Mouse (Mus musculus): Measurements from ENCODE around the gene Synpo2. TPM values are rescaled to one million over a fixed set of nuclear protein-coding genes. Genes with fewer than 3 reads are reported as not detected.

The Synpo2 gene
- polyA plus RNA-seq, 1 experiment from 2014 or later: 0.21 TPM

DNA sequence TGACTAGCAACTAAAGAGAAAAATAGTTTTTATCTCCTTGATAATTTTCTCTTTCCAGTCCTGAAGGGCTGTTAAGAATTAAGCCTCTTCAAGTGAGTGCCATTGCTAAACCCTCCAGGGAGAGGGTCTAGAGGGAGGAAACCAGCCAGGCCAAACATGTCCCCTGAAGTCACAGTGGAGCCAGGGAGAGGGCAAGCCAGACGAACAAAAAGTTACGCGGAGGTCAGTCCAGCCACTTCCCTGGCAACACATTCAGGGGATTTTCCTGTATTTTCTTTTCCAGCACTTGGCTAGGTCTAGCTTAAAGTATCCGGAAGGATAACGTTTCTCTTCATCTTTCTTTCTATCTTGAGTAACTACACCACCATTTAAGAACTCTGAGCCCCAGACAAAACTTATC is 8.4 kb upstream of the Synpo2 start:
- H3K4me2 ChIP-seq: no peak overlapping the region
- H3K4me3 ChIP-seq (replicated peaks): no peak overlapping the region
- H3K4me1 ChIP-seq (replicated peaks): no peaks in the 10 kb centered on the region
- no peak for DNase-seq
- H3K27ac ChIP-seq: no peak overlapping the region
- no peaks in the 10 kb centered on the region for H3K27me3 ChIP-seq
- WGBS (ENCODE audit: insufficient replicate concordance): 66% methylated on average over 5 of the region's 5 CpGs
- H3K9me3 ChIP-seq (replicated peaks): no peaks in the 10 kb centered on the region
- no peak overlapping the region for H3K9ac ChIP-seq
- no peaks in the 10 kb centered on the region for H3K36me3 ChIP-seq
- no peak for ATAC-seq (ENCODE audit: low read depth)

DNA sequence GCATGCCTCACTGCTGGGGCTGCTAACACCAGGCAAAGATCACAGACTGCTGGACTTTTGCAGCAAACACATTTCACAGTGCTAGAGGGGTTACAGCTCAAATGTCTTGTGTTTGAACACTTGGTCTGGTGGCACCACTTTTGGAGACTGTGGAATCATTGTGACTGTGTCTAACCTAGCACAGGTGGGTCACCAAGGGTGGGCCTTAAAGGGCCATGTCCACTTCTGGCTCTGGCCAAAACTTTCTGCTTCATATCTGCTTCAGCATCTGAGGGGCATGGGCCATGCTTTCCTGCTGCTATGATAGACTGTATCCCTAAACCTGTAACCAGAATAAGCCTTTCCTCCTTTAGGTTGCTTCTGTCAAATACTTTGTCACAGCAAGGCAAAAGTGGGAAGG is 1.5 kb upstream of the Synpo2 start:
- H3K36me3 ChIP-seq: no peaks in the 10 kb centered on the region
- ATAC-seq (ENCODE audit: low read depth): no peak
- no peak overlapping the region for H3K4me2 ChIP-seq
- H3K27me3 ChIP-seq: peaks cover 17% of the 10 kb centered on the region
- no peak overlapping the region for H3K4me3 ChIP-seq (replicated peaks)
- no peak overlapping the region for H3K27ac ChIP-seq
- no peaks in the 10 kb centered on the region for H3K9me3 ChIP-seq (replicated peaks)
- H3K9ac ChIP-seq: no peak overlapping the region
- no peak for DNase-seq
- H3K4me1 ChIP-seq (replicated peaks): 0 out of 2 replicates have a peak, but pooled peaks cover 3% of the 10 kb centered on the region

DNA sequence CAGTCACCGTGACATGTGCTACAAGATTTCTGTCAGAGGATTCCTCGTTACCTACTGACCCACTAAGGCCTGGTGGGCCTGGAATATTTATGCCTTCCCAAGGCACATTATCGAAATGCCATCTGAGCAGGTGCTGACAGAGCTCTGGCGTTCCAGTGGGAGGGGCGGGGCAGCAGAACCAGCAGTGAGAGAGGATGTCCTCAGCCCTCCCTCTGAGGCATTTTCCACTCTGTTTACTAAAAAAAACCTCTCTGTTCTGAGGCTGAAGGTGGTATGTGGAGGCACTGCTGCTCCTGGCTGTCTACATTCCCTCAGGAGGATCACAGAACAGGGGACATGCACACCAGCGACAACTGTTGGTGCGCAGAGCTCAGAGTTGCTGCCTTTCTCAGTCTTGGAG is 1.1 kb upstream of the Synpo2 start:
- DNase-seq: no peak
- no peak overlapping the region for H3K9ac ChIP-seq
- H3K4me1 ChIP-seq (replicated peaks): 0 out of 2 replicates have a peak, but pooled peaks cover 3% of the 10 kb centered on the region
- no peaks in the 10 kb centered on the region for H3K36me3 ChIP-seq
- peaks cover 17% of the 10 kb centered on the region for H3K27me3 ChIP-seq
- no peak overlapping the region for H3K27ac ChIP-seq
- WGBS (ENCODE audit: insufficient replicate concordance): 33% methylated on average over 7 of the region's 7 CpGs
- no peak for ATAC-seq (ENCODE audit: low read depth)
- no peak overlapping the region for H3K4me3 ChIP-seq (replicated peaks)
- no peaks in the 10 kb centered on the region for H3K9me3 ChIP-seq (replicated peaks)
- no peak overlapping the region for H3K4me2 ChIP-seq

DNA sequence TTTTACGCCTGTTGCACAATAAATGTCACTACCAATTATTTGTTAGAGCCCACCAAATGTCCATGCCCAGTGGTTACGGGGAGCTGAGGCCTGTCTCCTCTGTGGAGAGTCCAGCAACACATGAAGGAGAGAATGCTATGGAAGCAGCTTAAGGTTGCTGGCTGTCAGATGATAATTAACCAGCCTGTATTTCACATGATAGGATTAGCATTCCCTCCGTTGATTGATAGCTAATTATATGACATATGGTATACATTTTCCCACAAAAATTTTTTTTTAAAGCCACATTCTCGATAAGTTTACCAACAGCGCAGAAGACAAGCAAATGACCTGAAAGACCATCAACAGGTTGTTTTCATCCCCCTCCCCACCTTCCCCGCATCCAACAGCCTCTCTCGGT is 454 bp downstream of the Synpo2 start:
- Histone ChIP-seq H3K9ac (no peak overlapping the region), H3K4me1 (replicated peaks) (0 out of 2 replicates have a peak, but pooled peaks cover 3% of the 10 kb centered on the region), H3K4me3 (replicated peaks) (peak overlapping the region; percentile 36), H3K27me3 (peaks cover 17% of the 10 kb centered on the region), H3K27ac (no peak overlapping the region), H3K9me3 (replicated peaks) (no peaks in the 10 kb centered on the region), H3K36me3 (no peaks in the 10 kb centered on the region), H3K4me2 (peak overlapping the region; percentile 48)
- DNase-seq (no peak), ATAC-seq (ENCODE audit: low read depth) (no peak)
- 28% methylated on average over 7 of the region's 7 CpGs for WGBS (ENCODE audit: insufficient replicate concordance)

DNA sequence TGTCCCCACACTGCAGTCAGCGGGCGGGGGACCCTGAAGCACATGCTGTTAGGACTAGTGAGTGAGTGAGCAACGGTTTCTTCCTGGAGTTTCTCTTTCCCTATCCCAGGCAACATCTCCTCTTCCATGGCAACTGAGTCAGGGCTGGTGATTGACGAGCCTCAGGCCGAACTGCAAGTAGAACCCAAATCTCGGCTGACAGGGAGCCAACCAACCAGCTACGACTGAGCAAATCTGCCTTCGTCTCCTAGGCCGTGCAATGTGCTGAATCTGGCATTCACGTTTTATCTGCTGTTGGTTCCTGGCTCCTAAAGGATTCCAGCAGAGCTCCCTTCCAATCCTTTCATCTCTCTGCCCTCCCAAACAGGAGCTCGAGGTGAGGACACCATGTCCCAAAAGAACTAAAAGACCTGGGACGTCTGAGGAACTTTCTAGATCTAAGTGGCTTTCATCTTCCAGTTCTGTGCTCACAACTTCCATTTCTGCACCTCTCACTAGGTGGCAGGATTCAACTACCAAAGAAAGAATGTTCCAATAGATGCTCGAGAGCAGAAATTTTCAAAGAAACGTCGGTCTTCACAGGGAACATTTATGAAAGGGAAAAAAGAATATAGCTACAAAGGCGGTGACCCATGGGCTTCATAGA is 1.6 kb downstream of the Synpo2 start:
- H3K27ac ChIP-seq: no peak overlapping the region
- H3K9me3 ChIP-seq (replicated peaks): no peaks in the 10 kb centered on the region
- no peak overlapping the region for H3K4me3 ChIP-seq (replicated peaks)
- no peak overlapping the region for H3K4me2 ChIP-seq
- peaks cover 17% of the 10 kb centered on the region for H3K27me3 ChIP-seq
- H3K4me1 ChIP-seq (replicated peaks): 0 out of 2 replicates have a peak, but pooled peaks cover 3% of the 10 kb centered on the region
- no peaks in the 10 kb centered on the region for H3K36me3 ChIP-seq
- DNase-seq: no peak
- H3K9ac ChIP-seq: no peak overlapping the region
- no peak for ATAC-seq (ENCODE audit: low read depth)
- 42% methylated on average over 16 of the region's 16 CpGs for WGBS (ENCODE audit: insufficient replicate concordance)

DNA sequence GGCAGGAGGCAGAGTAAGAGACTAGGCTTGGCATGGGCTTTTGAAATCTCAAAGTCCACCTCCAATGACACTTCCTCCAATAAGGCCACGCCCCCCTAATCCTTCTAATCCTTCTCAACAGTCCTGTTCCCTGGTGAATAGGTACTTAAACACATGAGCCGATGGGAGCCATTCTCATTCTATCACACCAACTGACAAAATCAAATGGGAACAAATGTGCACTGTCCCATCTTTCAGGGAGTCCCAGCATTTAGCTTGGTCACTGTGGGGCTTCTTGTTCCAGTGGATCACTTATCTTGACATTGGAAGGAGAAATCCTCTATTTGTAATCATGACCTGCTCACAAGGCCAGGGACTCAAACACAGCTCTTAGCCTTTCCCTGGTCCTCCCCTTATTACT is 4.3 kb downstream of the Synpo2 start:
- ATAC-seq (ENCODE audit: low read depth) (no peak), DNase-seq (no peak)
- no peaks in the 10 kb centered on the region for H3K36me3 ChIP-seq
- 0 out of 2 replicates have a peak, but pooled peaks cover 3% of the 10 kb centered on the region for H3K4me1 ChIP-seq (replicated peaks)
- no peaks in the 10 kb centered on the region for H3K9me3 ChIP-seq (replicated peaks)
- peaks cover 13% of the 10 kb centered on the region for H3K27me3 ChIP-seq
- no peak overlapping the region for H3K4me3 ChIP-seq (replicated peaks)
- H3K27ac ChIP-seq: no peak overlapping the region
- no peak overlapping the region for H3K9ac ChIP-seq
- 66% methylated on average over 2 of the region's 2 CpGs for WGBS (ENCODE audit: insufficient replicate concordance)
- H3K4me2 ChIP-seq: no peak overlapping the region

DNA sequence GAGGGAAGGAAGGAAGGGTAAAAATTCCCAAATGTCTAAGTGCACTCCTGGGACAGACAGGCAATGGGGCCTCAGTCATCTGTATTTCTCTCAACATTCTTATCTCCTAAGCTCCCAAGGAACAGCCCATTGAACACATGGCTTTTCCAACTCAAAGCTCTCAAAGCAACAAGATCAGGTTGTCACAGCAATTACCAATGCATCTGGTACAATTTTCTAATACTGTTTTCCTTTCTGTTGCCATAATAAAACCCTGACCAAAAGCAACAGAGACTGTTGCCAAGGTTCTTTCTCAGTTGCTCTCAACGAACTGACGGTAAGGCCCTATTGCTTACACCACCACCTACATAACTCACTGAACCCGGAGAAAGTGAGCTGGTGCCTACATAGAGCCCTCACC is 8.7 kb downstream of the Synpo2 start:
- H3K4me2 ChIP-seq: no peak overlapping the region
- WGBS (ENCODE audit: insufficient replicate concordance): 79% methylated on average over 3 of the region's 3 CpGs
- H3K9me3 ChIP-seq (replicated peaks): no peaks in the 10 kb centered on the region
- H3K4me1 ChIP-seq (replicated peaks): no peaks in the 10 kb centered on the region
- H3K27me3 ChIP-seq: no peaks in the 10 kb centered on the region
- no peaks in the 10 kb centered on the region for H3K36me3 ChIP-seq
- no peak for ATAC-seq (ENCODE audit: low read depth)
- DNase-seq: no peak
- no peak overlapping the region for H3K4me3 ChIP-seq (replicated peaks)
- H3K9ac ChIP-seq: no peak overlapping the region
- H3K27ac ChIP-seq: no peak overlapping the region

DNA sequence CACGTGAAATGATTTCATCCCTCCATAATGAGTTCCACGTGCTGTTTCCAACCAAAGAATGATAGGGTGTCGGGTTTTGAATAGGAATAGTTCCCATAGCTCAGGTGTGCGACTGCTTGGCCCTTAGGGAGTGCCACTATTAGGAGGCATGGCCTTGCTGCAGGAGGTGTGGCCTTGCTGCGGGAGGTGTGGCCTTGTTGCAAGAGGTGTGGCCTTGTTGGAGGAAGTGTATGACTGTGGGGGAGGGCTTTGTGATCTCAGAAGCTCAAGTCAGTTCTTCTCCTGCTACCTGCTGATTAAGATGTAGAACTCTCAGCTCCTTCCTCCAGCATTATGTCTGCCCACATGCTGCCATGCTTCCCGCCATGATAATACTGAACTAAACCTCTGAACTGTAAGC is 17.3 kb downstream of the Synpo2 start:
- no peaks in the 10 kb centered on the region for H3K27me3 ChIP-seq

DNA sequence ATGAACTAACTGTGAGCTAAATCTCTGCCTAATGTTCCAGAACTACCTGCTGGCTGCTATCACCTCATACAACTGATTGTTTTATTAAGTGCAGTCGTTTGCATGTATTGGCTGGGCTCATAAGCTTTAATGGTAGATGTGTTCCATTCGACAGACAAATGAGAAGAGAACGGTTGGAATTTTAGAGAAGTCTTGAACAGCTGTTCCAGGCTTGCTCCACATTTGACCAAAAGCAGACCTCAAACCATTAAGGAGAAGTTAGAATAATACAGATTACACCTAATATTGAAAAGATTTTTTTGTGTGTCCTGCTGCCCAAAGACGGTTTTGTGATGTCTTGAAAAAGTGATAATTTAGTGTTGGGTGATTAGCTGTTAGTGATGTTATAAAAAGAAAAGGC is 27.1 kb downstream of the Synpo2 start:
- WGBS (ENCODE audit: insufficient replicate concordance): 56% methylated on average over 4 of the region's 4 CpGs
- DNase-seq: no peak

More for the DNA sequence above, 17.3 kb downstream of the Synpo2 start:
- H3K4me3 ChIP-seq (replicated peaks): no peak overlapping the region
- no peak overlapping the region for H3K27ac ChIP-seq
- H3K9ac ChIP-seq: no peak overlapping the region
- DNase-seq (no peak), ATAC-seq (ENCODE audit: low read depth) (0 out of 2 replicates have a peak, but pooled peaks have one; percentile 41)
- no peak overlapping the region for H3K4me2 ChIP-seq
- 46% methylated on average over 6 of the region's 6 CpGs for WGBS (ENCODE audit: insufficient replicate concordance)
- H3K4me1 ChIP-seq (replicated peaks): no peaks in the 10 kb centered on the region
- H3K9me3 ChIP-seq (replicated peaks): no peaks in the 10 kb centered on the region
- no peaks in the 10 kb centered on the region for H3K36me3 ChIP-seq

DNA sequence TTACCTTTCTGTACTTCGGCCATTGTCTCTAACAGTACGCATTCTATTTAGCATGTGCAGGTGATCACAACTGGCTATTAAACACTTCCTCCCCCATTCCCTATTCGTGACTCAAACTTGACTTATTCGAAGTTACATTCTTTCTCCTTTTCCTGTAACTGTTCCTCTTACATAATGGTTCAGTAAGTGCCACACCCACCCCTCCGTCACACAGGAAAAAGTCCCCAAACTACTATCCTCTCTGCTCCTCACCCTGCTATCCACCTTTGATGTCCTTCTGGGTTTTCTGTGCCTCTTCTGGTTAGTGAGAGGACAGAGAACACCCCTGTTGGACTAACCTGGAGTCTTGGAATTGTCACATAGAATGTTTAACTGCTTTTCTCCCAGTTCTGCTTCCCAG is 28.6 kb downstream of the Synpo2 start:
- H3K9ac ChIP-seq: no peak overlapping the region
- no peak overlapping the region for H3K4me2 ChIP-seq
- WGBS (ENCODE audit: insufficient replicate concordance): 40% methylated on average over 5 of the region's 5 CpGs
- DNase-seq (no peak), ATAC-seq (ENCODE audit: low read depth) (no peak)
- no peaks in the 10 kb centered on the region for H3K4me1 ChIP-seq (replicated peaks)
- no peak overlapping the region for H3K27ac ChIP-seq
- no peak overlapping the region for H3K4me3 ChIP-seq (replicated peaks)
- H3K27me3 ChIP-seq: no peaks in the 10 kb centered on the region
- no peaks in the 10 kb centered on the region for H3K9me3 ChIP-seq (replicated peaks)
- H3K36me3 ChIP-seq: no peaks in the 10 kb centered on the region

More for the DNA sequence above, 27.1 kb downstream of the Synpo2 start:
- Histone ChIP-seq H3K27me3 (no peaks in the 10 kb centered on the region), H3K4me2 (no peak overlapping the region), H3K4me3 (replicated peaks) (no peak overlapping the region), H3K4me1 (replicated peaks) (no peaks in the 10 kb centered on the region), H3K36me3 (no peaks in the 10 kb centered on the region), H3K9me3 (replicated peaks) (no peaks in the 10 kb centered on the region), H3K9ac (no peak overlapping the region), H3K27ac (no peak overlapping the region)
- no peak for ATAC-seq (ENCODE audit: low read depth)

DNA sequence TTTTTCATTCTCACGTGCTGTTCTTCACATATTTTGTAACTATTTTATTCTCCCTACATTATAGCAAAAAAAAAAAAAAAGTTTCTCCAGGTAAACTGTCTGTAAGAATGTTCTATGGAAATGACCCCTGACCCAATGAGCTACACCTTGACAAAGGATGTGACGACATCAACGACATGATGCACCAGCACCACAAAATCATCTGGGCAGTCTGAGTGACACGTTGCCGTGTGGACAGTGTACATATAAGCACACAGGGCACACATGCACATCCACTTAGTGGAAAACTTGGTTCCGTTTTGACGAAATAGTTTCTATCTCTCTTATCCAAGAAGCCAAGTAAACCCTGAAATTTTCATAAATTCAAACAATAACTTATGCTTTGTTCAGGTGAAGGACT is 30.5 kb downstream of the Synpo2 start:
- Histone ChIP-seq H3K4me1 (replicated peaks) (no peaks in the 10 kb centered on the region), H3K27ac (no peak overlapping the region), H3K4me3 (replicated peaks) (no peak overlapping the region), H3K9me3 (replicated peaks) (no peaks in the 10 kb centered on the region), H3K9ac (no peak overlapping the region), H3K36me3 (no peaks in the 10 kb centered on the region), H3K27me3 (no peaks in the 10 kb centered on the region), H3K4me2 (no peak overlapping the region)
- DNase-seq: no peak
- no peak for ATAC-seq (ENCODE audit: low read depth)
- 67% methylated on average over 7 of the region's 7 CpGs for WGBS (ENCODE audit: insufficient replicate concordance)

DNA sequence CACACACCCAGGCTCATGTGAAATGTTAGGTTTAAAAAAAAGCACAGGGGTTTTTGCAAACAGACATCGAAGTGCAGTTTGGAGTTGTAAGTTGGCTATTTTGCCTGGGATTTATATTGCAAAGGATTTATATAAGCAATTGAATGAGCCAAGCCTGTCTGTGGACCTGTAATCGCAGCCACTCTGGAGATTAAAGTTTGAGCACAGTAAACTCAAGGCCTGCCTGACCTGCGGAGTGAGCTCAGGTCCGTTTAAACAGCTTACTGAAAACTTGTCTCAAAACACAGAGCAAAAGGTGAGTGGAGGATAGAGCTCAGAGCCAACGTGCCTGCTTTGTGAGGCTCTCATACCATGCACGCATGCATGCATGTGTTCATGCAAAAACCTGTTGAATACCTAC is 30.9 kb downstream of the Synpo2 start:
- 61% methylated on average over 6 of the region's 6 CpGs for whole genome bisulfite sequencing (ENCODE audit: insufficient replicate concordance)
- Histone ChIP-seq H3K27ac (no peak overlapping the region), H3K36me3 (no peaks in the 10 kb centered on the region), H3K9ac (no peak overlapping the region), H3K27me3 (no peaks in the 10 kb centered on the region), H3K9me3 (replicated peaks) (no peaks in the 10 kb centered on the region), H3K4me1 (replicated peaks) (no peaks in the 10 kb centered on the region), H3K4me2 (no peak overlapping the region), H3K4me3 (replicated peaks) (no peak overlapping the region)
- ATAC-seq (ENCODE audit: low read depth) (no peak), DNase-seq (no peak)
